Mouse (Mus musculus) spleen, adult 10 weeks (tissue): ENCODE results near the gene Zfp956. TPM values are rescaled to one million over a fixed set of nuclear protein-coding genes. Genes with fewer than 3 reads are reported as not detected.

Source experiments
- polyA plus RNA-seq: library from polyadenylated mRNA; stranded (reverse); fragments of 350-450 nt; fragmentation: Illumina TruSeq; extraction: RNeasy Lipid Tissue Mini Kit (QIAGEN cat#74804); gene quantifications from one replicate; pipeline ENCODE4 v1.2.3, GENCODE M21; 2015; ENCODE audit warnings: low replicate concordance; ENCODE audit not compliant: insufficient read depth

Gene Zfp956
- polyA plus RNA-seq = 13.1 TPM

GRCm38 (mm10) chr6:47953191-47953726 lies at the start of gene Zfp956:
Zfp956 (plus strand) TSS chr6:47953390.

GRCm38 (mm10) chr6:47920447-47921340 lies 32.5 kb upstream of the Zfp956 start, which contains the start of gene Zfp212:
Zfp212 (plus strand) TSS chr6:47920476.

Other genes with a start within 250 kb of the Zfp956 start
- 307 TPM for gene Pdia4, start 140.0 kb upstream of the Zfp956 start, polyA plus RNA-seq
- gene Zfp786, start 122.5 kb upstream of the Zfp956 start, polyA plus RNA-seq = 0.33 TPM
- gene Zfp398, start 117.7 kb upstream of the Zfp956 start, polyA plus RNA-seq = 23.8 TPM
- gene Zfp282, start 76.2 kb upstream of the Zfp956 start, polyA plus RNA-seq = 4.8 TPM
- 13.3 TPM for gene Zfp212, start 32.9 kb upstream of the Zfp956 start, polyA plus RNA-seq
- gene Zfp777, start 95.5 kb downstream of the Zfp956 start, polyA plus RNA-seq = 27.7 TPM
- 27.5 TPM for gene Zfp746, start 133.2 kb downstream of the Zfp956 start, polyA plus RNA-seq